ENCODE assay signal across 9 mouse cellular contexts in the genomic region with DNA sequence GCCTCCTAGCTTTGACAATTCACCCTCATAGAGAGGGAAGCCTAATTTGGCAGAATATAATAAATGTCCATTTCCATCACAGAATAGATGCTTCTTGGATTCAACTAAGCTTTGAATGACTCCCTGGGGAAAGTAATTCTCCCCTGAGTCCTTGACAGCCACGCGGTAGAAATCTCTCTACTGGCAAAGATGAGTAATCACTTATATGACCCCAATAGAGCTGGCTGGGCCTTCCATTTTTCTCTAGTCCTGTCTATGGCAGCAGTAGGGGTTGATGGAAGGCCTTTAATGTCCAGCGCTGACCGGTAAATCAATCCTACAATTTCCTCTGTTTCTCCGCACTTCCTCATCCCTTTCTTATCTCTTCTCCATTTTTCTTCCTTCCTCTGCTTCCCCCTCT. TPM values are rescaled to one million over a fixed set of nuclear protein-coding genes. Genes with fewer than 3 reads are reported as not detected.
DNase-seq lines count a peak whose midpoint lies in the region; ATAC-seq and TF ChIP-seq lines count a peak whose summit lies in the region.
"Had no signal": no experiment of that assay in that cellular context is flagged by ENCODE, and none has a peak within 500 bp of the region (broad histone marks: within the 10 kb centered on the region; RNA-seq: fewer than 3 reads in every experiment).

No protein-coding gene starts in this region.

- no peak for TF ChIP-seq POLR2A in CH12.LX (IDR thresholded peaks at IDR 0.05; ENCODE audit: low read depth, low read length)

- no peak for ATAC-seq in heart, embryonic 13.5 days (ENCODE audit: extremely low read depth, insufficient number of reproducible peaks, low FRiP score, low TSS enrichment)
- ATAC-seq in intestine, embryonic 16.5 days: no peak
- ATAC-seq in inflammation-experienced regulatory T-cells, adult 6 months: no peak

- H3K4me2 ChIP-seq in heart, embryonic 13.5 days: peak overlapping the region; percentile 89
- peak overlapping the region; percentile 80 for H3K4me2 ChIP-seq in CH12.LX (ENCODE audit: insufficient read depth, low read depth, poor library complexity, severe bottlenecking)
- H3K4me2 ChIP-seq in intestine, embryonic 16.5 days (ENCODE audit: low read depth, low read length): peak overlapping the region; percentile 73; the same call in 1 of the 2 replicates

- H3K27ac ChIP-seq in heart, embryonic 13.5 days (replicated peaks): no peak overlapping the region
- no peak overlapping the region for H3K27ac ChIP-seq in CH12.LX (ENCODE audit: insufficient read depth, low read depth)
- H3K27ac ChIP-seq in embryonic facial prominence, embryonic 10.5 days (replicated peaks): no peak overlapping the region
- H3K27ac ChIP-seq in intestine, embryonic 16.5 days (ENCODE audit: low read length): no peak overlapping the region

- peak; percentile 44; the same call in 1 of the 2 replicates for TF ChIP-seq EP300 in CH12.LX (IDR thresholded peaks at IDR 0.05; ENCODE audit: low read length)

- 66% methylated on average over 5 of the region's 5 CpGs for WGBS in heart, embryonic 13.5 days
- 79% methylated on average over 5 of the region's 5 CpGs for WGBS in embryonic facial prominence, embryonic 10.5 days
- 43% methylated on average over 5 of the region's 5 CpGs for WGBS in intestine, embryonic 16.5 days

- H3K9me3 ChIP-seq in heart, embryonic 13.5 days: no peaks in the 10 kb centered on the region
- no peaks in the 10 kb centered on the region for H3K9me3 ChIP-seq in CH12.LX (replicated peaks; ENCODE audit: low read length)
- no peaks in the 10 kb centered on the region for H3K9me3 ChIP-seq in embryonic facial prominence, embryonic 10.5 days
- no peaks in the 10 kb centered on the region for H3K9me3 ChIP-seq in intestine, embryonic 16.5 days (ENCODE audit: control insufficient read depth, low read length)

- no peaks in the 10 kb centered on the region for H3K36me3 ChIP-seq in heart, embryonic 13.5 days
- H3K36me3 ChIP-seq in CH12.LX (replicated peaks in 1 of 2; ENCODE audit: control insufficient read depth in 1 of 2, insufficient read depth in 1 of 2, low read length in 1 of 2): no peaks in the 10 kb centered on the region
- H3K36me3 ChIP-seq in embryonic facial prominence, embryonic 10.5 days (replicated peaks): no peaks in the 10 kb centered on the region
- no peaks in the 10 kb centered on the region for H3K36me3 ChIP-seq in intestine, embryonic 16.5 days (ENCODE audit: control insufficient read depth, insufficient read depth, low read length)

- DNase-seq in heart, postnatal 36 days: no peak
- DNase-seq in CH12.LX (ENCODE audit: extremely low read depth): peak; percentile 58
- no peak for DNase-seq in embryonic facial prominence, embryonic 10.5 days (ENCODE audit: low spot score)
- DNase-seq in thymus, postnatal 0 days (ENCODE audit: low spot score): no peak
- no peak for DNase-seq in cerebellum, adult 8-10 months
- DNase-seq: gastrocnemius, postnatal 36 days had no signal

- TF ChIP-seq RAD21 in CH12.LX (IDR thresholded peaks at IDR 0.05; ENCODE audit: low read depth, low read length): no peak

- in situ Hi-C loops in CH12.LX (cut with MboI; ENCODE audit: low pct_ligation_motif_present, low pct_unique_long_range_greater_than_20kb, low sequenced_read_pairs): no loop called here

- no peak for TF ChIP-seq CTCF in CH12.LX (conservative IDR thresholded peaks at IDR 0.05 in 1 of 2, IDR thresholded peaks at IDR 0.05 in 1 of 2; ENCODE audit: low read depth in 2 of 2, low read length in 2 of 2)

- peak overlapping the region; percentile 84 for H3K4me3 ChIP-seq in heart, embryonic 13.5 days
- H3K4me3 ChIP-seq in CH12.LX (replicated peaks in 1 of 3; ENCODE audit: low read depth in 2 of 3, low read length in 2 of 3, poor library complexity in 1 of 3): no peak overlapping the region
- peak overlapping the region; percentile 79; the same call in 1 of the 2 replicates for H3K4me3 ChIP-seq in embryonic facial prominence, embryonic 10.5 days
- H3K4me3 ChIP-seq in intestine, embryonic 16.5 days (ENCODE audit: low read length): peak overlapping the region; percentile 71

- H3K27me3 ChIP-seq in heart, embryonic 13.5 days (replicated peaks): no peaks in the 10 kb centered on the region
- peaks cover 21% of the 10 kb centered on the region for H3K27me3 ChIP-seq in CH12.LX (replicated peaks)
- peaks cover 24% of the 10 kb centered on the region for H3K27me3 ChIP-seq in embryonic facial prominence, embryonic 10.5 days (replicated peaks; ENCODE audit: low read depth, poor library complexity, severe bottlenecking)
- no peaks in the 10 kb centered on the region for H3K27me3 ChIP-seq in intestine, embryonic 16.5 days (replicated peaks; ENCODE audit: control insufficient read depth, insufficient read depth, low read length)

- dilution Hi-C loops in CH12.LX (cut with MboI; ENCODE audit: extremely low pct_ligation_motif_present, extremely low pct_unique_long_range_greater_than_20kb, low sequenced_read_pairs): no loop called here

- intact Hi-C loops in heart, postnatal 36 days (cut with DNase I): no loop called here

- no peaks in the 10 kb centered on the region for H3K79me2 ChIP-seq in CH12.LX (replicated peaks; ENCODE audit: control insufficient read depth, extremely low read depth, insufficient read depth, poor library complexity, severe bottlenecking)

- peaks cover 29% of the 10 kb centered on the region for H3K4me1 ChIP-seq in heart, embryonic 13.5 days
- H3K4me1 ChIP-seq in CH12.LX (ENCODE audit: control insufficient read depth in 1 of 2, insufficient read depth in 2 of 2): peaks cover 2 to 19% of the 10 kb centered on the region in 2 experiments; a peak in 3 of 4 replicates
- H3K4me1 ChIP-seq in embryonic facial prominence, embryonic 10.5 days: peaks cover 18% of the 10 kb centered on the region
- H3K4me1 ChIP-seq in intestine, embryonic 16.5 days (ENCODE audit: control insufficient read depth, insufficient read depth, low read length): peaks cover 10% of the 10 kb centered on the region; the same call in 1 of the 2 replicates

- peak overlapping the region; percentile 91; the same call in 1 of the 2 replicates for H3K9ac ChIP-seq in heart, embryonic 13.5 days
- H3K9ac ChIP-seq in CH12.LX (ENCODE audit: insufficient read depth, low read depth): 0 out of 2 replicates have a peak overlapping the region, but pooled peaks have one; percentile 34
- peak overlapping the region; percentile 82; the same call in 1 of the 2 replicates for H3K9ac ChIP-seq in intestine, embryonic 16.5 days (ENCODE audit: low read depth, low read length)

TF ChIP-seq in CH12.LX, 34 proteins besides CTCF, POLR2A, EP300 and RAD21:
- no peak for TF ChIP-seq MAX (IDR thresholded peaks at IDR 0.05; ENCODE audit: low read length)
- 0 out of 2 replicates have a peak, but pooled peaks have one; percentile 22 for TF ChIP-seq ETS1 (conservative IDR thresholded peaks at IDR 0.05; ENCODE audit: low read depth, low read length)
- TF ChIP-seq MXI1 (IDR thresholded peaks at IDR 0.05; ENCODE audit: low read depth, low read length): no peak
- TF ChIP-seq JUN (IDR thresholded peaks at IDR 0.05; ENCODE audit: insufficient read depth, low read depth, low read length): peak; percentile 36; the same call in 1 of the 2 replicates
- peak; percentile 47; the same call in 1 of the 2 replicates for TF ChIP-seq JUND (conservative IDR thresholded peaks at IDR 0.05; ENCODE audit: low read depth, low read length)

RNA-seq across cellular contexts. Expression of a gene that starts 1.5 kb away (rescaled TPM):
- polyA plus RNA-seq in heart, embryonic 13.5 days (2015; fragmentation: Nextera tagmentation; extraction: Ambion mirVana): 0.11 TPM in 1 of 2 replicates, not detected in the other
- not detected for total RNA-seq in heart, postnatal 36 days (2021)
- total RNA-seq in CH12.LX (2012; rRNA removed) (not detected in 2 replicates), CH12.LX (2014; rRNA removed) (0.11 and 0.16 TPM in 2 replicates)
- polyA plus RNA-seq in CH12.LX (2012; ENCODE audit: insufficient read length, low read depth): 0.17 TPM in 1 of 2 replicates, not detected in the other
- polyA plus RNA-seq in embryonic facial prominence, embryonic 10.5 days (2016; fragmentation: Nextera tagmentation; extraction: Ambion mirVana): 0.36 and 0.58 TPM in 2 replicates
- 0.54 and 0.56 TPM in 2 replicates for polyA plus RNA-seq in intestine, embryonic 16.5 days (2015; fragmentation: Nextera tagmentation; extraction: Ambion mirVana)
- 0.23 and 0.33 TPM in 2 replicates for polyA plus RNA-seq in thymus, postnatal 0 days (2015; fragmentation: Nextera tagmentation; extraction: Ambion mirVana)
- polyA plus RNA-seq in inflammation-experienced regulatory T-cells, adult 6 months (2017; shearing (Covaris generic)): not detected
- total RNA-seq: gastrocnemius, postnatal 36 days had no signal

RNA-seq across cellular contexts. Expression of a gene that starts 7.3 kb away (rescaled TPM):
- 27.9 and 29.4 TPM in 2 replicates for polyA plus RNA-seq in heart, embryonic 13.5 days (2015; fragmentation: Nextera tagmentation; extraction: Ambion mirVana)
- total RNA-seq in heart, postnatal 36 days (2021): 10 to 100 TPM; 42.0 to 44.4 TPM
- total RNA-seq in CH12.LX (2012; rRNA removed): 19.0 and 20.6 TPM in 2 replicates
- 15.1 and 16.9 TPM in 2 replicates for total RNA-seq in CH12.LX (2014; rRNA removed)
- polyA plus RNA-seq in CH12.LX (2012; ENCODE audit: insufficient read length, low read depth): 16.3 and 16.5 TPM in 2 replicates
- polyA plus RNA-seq in embryonic facial prominence, embryonic 10.5 days (2016; fragmentation: Nextera tagmentation; extraction: Ambion mirVana): 34.9 and 38.5 TPM in 2 replicates
- polyA plus RNA-seq in intestine, embryonic 16.5 days (2015; fragmentation: Nextera tagmentation; extraction: Ambion mirVana): 89.5 and 93.9 TPM in 2 replicates
- polyA plus RNA-seq in thymus, postnatal 0 days (2015; fragmentation: Nextera tagmentation; extraction: Ambion mirVana): 23.3 and 23.7 TPM in 2 replicates
- 1 to 10 TPM; 6.8 to 8.7 (median 8.5) TPM for polyA plus RNA-seq in inflammation-experienced regulatory T-cells, adult 6 months (2017; shearing (Covaris generic))

Comparison
In these comparisons a context has a peak if more than half of its experiments do, and no peak if none do; other contexts are left out.
1. H3K4me3 ChIP-seq: peak in heart, embryonic 13.5 days (single experiment), embryonic facial prominence, embryonic 10.5 days (single experiment) and intestine, embryonic 16.5 days (single experiment); none in CH12.LX (0 of 3).
2. H3K9ac ChIP-seq: peak in every context shown above with its lines; median percentile 91 in heart, embryonic 13.5 days; 82 in intestine, embryonic 16.5 days; 34 in CH12.LX.
3. Peak in every context shown above with its lines, with median percentiles within 50 percentile points of each other: H3K4me2 ChIP-seq.